Mouse (Mus musculus) embryonic stem cell, embryonic (primary cell): ENCODE data around the gene Prune1.

Experiments used
- CTCF ChIA-PET, 4 experiments: fragments of 300-600 bp in 2 of 4; fragments of 350-600 bp in 2 of 4; sonication (Branson Sonifier 250); formaldehyde crosslinking; loops; one replicate each; lab custom pipeline; 2022; ENCODE audit warnings: inconsistent platforms in 2 of 4; lab: Charles Lee
- POLR2A ChIA-PET, 4 experiments: fragments of 300-600 bp in 2 of 4; fragments of 350-600 bp in 2 of 4; sonication (Branson Sonifier 250); formaldehyde crosslinking; loops; one replicate each; lab custom pipeline; 2022; ENCODE audit warnings: antibody characterized with exemption in 4 of 4, inconsistent platforms in 1 of 4; lab: Charles Lee

Gene Prune1

DNA sequence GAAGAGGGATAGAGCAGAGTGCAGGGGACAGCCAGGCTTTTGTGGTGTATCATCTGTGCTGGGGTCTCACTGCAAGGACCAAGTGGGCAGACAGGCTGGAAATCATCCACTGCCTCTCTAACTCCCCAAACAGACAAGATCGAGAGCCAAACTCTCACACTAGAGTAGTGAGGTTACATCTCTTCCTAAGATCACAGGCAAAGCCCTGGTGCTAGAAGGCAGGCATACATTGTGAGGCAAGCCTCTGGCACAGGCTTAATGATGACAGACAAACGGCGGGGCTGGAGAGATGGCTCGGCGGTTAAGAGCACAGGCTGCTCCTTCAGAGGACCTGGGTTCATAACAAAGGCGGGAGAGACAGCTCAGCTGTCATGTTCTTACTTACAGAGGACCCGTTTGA lies 31.6 kb upstream of the Prune1 start:
- ChIA-PET POLR2A (interaction anchor here in 2 of 4 experiments (1.2 to 3.2 kb wide), 7 partner anchors 11 to 275 kb away, joined by 3 to 17 read pairs (median 6); partner anchors contain the start of genes Arnt (in 1 of the 2), Gabpb2 (in 1 of the 2), Golph3l (in 1 of the 2) and Mindy1 (in 1 of the 2)), CTCF (interaction anchor here in 3 of 4 experiments (0.5 to 1.9 kb wide), 3 partner anchors 11 to 40 kb away, joined by 3 to 4 read pairs (median 3); no protein-coding TSS in a partner anchor)

DNA sequence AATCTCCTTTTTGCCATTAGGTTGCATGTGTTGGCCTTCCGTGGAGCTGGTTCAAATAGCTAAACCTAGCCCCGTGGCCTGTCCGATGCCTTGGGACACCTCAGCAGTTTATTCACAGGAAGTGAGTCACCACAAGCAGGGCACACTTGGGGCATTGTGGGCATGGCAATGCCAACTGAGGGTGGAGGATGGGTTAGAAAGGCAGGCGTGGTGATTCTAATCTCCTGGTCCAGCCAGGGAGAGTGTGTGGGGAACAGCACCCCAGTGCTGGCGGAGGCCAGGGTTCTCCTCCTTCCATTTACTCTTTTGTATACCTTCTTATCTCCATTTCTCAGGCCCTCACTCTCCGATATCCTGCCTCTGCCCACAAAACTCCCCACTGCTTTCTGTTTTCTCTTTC lies 30.7 kb upstream of the Prune1 start:
- CTCF ChIA-PET, result interaction anchor here in 1 of 4 experiments (1.1 kb wide), 1 partner anchor 16 kb away, joined by 3 read pairs; no protein-coding TSS in a partner anchor
- POLR2A ChIA-PET, result interaction anchor here in 2 of 4 experiments (0.7 to 1.0 kb wide), 3 partner anchors 12 to 1132 kb away, joined by 3 to 4 read pairs (median 3); no protein-coding TSS in a partner anchor

DNA sequence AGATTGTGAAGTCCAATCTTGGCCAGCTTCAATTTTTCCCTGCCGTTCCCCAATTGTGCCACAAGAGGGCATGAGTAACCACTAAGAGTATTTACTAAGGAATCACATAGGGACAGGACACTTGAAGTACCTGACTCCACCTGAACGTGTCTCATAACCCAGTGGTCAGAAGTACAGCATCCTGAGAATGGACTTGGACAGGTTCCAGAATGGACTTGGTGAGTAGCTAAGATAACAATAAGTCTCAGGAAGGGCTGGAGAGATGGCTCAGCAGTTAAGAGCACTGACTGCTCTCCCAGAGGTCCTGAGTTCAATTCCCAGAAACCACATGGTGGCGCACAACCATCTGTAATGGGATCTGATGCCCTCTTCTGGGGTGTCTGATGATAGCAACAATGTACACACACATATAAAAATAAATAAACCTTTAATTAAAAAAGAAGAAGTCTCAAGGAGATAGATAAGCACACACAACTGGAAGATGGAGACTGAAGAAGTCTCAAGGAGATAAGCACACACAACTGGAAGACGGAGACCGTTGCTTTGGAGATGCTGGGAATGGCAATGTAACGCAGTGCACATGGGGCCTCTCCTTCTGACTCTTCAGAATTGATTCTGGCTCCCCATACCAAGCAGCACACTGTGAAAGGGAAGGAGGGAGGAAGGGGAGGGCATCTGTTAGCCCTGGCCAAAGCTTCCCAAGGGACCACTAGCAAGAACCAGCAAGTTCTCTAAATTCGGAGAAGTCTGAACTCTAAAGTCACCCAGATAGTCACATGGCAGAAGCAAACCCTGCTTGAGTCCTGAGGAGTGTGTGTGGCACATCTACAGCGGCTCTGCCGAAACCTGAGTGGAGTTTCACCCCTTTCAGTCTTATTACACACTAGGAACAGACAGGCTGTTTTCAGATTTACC lies 29.3 kb upstream of the Prune1 start:
- ChIA-PET POLR2A (interaction anchor here in 3 of 4 experiments (0.6 to 1.5 kb wide), 13 partner anchors 9 to 365 kb away, joined by 3 to 6 read pairs (median 4); partner anchors contain the start of gene Prune1 (in 1 of the 3)), CTCF (interaction anchor here (0.6 to 1.4 kb wide), 54 partner anchors 8 to 657 kb away, joined by 3 to 8 read pairs (median 3); partner anchors contain the start of genes 4930558C23Rik (in 1 of the 4), Cdc42se1 (in 1 of the 4), Gm128 (in 1 of the 4) and Prune1 (in 1 of the 4))

DNA sequence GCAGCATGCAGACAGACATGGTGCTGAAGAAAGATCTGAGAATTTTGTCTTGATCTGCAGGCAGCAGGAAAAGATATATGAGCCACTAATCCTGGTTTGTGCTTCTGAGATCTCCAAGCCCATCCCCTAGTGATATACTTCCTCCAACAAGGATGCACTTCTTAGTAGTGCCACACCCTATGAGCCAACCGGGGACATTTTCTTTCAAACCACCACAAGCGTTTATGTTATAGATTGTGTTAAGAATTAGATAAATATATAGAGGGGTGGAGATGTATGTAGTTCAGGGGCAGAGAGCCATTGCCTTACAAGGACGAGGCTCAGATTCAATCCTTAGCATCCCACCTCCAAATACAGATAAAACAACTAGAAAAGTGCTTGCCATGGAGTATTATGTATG lies 28.6 kb upstream of the Prune1 start:
- CTCF ChIA-PET, result interaction anchor here (0.6 to 1.4 kb wide), 54 partner anchors 8 to 657 kb away, joined by 3 to 8 read pairs (median 3); partner anchors contain the start of genes 4930558C23Rik (in 1 of the 4), Cdc42se1 (in 1 of the 4), Gm128 (in 1 of the 4) and Prune1 (in 1 of the 4)
- POLR2A ChIA-PET, result interaction anchor here in 3 of 4 experiments (0.6 to 1.5 kb wide), 11 partner anchors 10 to 365 kb away, joined by 3 to 6 read pairs (median 4); partner anchors contain the start of gene Prune1 (in 1 of the 3)

DNA sequence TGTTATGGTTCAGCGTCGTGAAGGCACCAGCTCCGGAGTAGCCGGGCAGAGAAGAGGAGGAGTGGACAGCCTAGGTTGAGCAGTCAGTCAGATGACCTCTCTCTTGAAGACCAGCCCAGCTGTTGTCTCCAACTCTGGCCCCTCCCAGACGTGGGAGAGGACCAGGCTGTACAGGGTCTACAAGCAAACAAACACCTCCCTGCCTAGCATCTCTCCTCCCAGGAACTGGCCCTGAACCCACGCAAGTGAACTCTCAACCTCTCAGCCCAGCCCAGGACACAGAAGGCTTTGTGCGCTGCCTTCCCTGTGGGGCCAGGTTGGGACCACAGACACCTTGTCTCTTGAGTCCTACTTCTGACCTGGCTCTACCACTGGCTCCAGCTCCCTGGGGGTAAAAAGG lies 25.2 kb upstream of the Prune1 start, which contains the start of gene Anxa9:
Gene Anxa9, minus strand, starts transcription at position 77 of the 400 bp plus-strand sequence.
- POLR2A ChIA-PET, result interaction anchor here (0.5 to 3.7 kb wide), 14 partner anchors 8 to 158 kb away, joined by 3 to 24 read pairs (median 4); partner anchors contain the start of genes Cdc42se1 (in 1 of the 4) and Cers2 (in 1 of the 4)
- CTCF ChIA-PET, result interaction anchor here in 3 of 4 experiments (0.6 to 1.1 kb wide), 5 partner anchors 10 to 357 kb away, joined by 3 to 7 read pairs (median 3); partner anchors contain the start of gene Gm128 (in 1 of the 3)

DNA sequence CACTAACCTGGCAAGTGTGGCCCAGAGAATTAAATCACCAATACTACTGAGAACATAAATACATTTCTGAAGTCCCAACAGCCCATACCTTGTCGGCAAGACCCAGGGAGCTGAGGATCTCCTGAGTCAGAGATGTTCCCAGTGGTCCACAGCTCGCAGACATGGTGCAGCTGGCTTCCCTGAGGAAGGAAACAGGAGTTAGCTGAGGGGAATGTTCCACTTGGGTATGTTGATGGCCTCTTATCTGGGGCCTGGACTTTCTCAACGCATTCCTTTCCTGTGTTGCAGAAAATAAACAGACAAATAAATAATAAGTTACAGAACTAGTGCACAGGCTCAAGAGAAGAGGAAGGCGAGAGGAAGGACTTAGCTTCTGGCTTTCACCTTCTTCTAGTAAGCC lies 24.4 kb upstream of the Prune1 start:
- ChIA-PET CTCF (interaction anchor here in 3 of 4 experiments (0.5 to 1.2 kb wide), 3 partner anchors 11 to 20 kb away, joined by 3 to 4 read pairs (median 3); no protein-coding TSS in a partner anchor), POLR2A (interaction anchor here in 2 of 4 experiments (1.2 to 3.7 kb wide), 6 partner anchors 8 to 157 kb away, joined by 3 to 24 read pairs (median 6); partner anchors contain the start of gene Cers2 (in 1 of the 2))

DNA sequence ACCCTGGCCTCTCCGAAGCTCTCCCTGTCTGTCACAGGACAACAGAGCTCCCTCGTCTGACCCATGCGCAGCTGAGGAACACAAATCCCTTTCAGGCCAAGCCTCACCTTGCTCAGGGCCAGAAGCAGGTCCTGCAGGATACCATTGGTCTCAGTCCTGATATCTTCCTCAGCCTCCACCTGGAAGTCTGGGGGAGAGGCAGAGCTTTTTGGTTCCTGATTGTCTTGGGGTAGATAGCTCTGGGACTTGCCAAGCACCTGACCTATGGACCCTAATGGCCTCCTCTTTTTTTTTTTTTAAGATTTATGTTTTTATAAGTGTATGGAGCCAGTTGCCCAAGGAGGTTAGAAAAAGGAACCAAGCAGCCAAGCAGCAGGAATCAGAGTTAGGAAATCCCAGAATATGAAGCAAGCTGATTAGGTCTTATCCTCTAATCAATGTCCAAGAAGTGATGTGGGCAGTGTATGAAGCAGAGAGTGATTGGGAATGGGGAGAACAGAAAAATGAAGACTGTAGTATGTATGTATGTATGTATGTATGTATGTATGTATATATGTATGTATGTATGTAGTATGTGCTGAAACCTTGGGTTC lies 19.4 kb upstream of the Prune1 start:
- POLR2A ChIA-PET, result interaction anchor here in 2 of 4 experiments (0.8 to 1.5 kb wide), 9 partner anchors 9 to 27 kb away, joined by 3 to 6 read pairs (median 4); no protein-coding TSS in a partner anchor
- CTCF ChIA-PET, result interaction anchor here in 2 of 4 experiments (0.5 to 1.9 kb wide), 4 partner anchors 9 to 1636 kb away, joined by 3 to 5 read pairs (median 4); no protein-coding TSS in a partner anchor

DNA sequence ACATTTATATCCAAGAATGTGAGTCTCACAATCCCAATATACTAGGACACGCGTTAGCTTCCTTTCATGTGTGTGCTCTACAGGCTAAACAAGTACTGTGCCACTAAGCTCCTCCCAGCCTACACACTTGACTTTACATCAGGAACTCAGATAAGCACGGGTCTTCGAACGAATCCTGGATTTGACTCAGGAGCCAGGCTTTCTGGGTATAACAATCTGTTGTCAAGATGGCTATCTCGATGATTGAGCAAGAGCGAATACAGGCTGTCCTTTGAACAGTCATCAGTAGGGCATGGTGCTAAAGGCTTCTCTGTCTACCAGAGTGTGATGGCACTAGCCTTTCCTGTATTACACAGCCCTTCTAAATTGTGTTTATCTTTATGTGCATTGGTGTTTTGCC lies 16.1 kb upstream of the Prune1 start:
- CTCF ChIA-PET, result no interaction called here
- POLR2A ChIA-PET, result interaction anchor here in 2 of 4 experiments (0.6 to 1.1 kb wide), 3 partner anchors 9 to 18 kb away, joined by 3 to 6 read pairs (median 3); partner anchors contain the start of gene Anxa9 (in 2 of the 2)

DNA sequence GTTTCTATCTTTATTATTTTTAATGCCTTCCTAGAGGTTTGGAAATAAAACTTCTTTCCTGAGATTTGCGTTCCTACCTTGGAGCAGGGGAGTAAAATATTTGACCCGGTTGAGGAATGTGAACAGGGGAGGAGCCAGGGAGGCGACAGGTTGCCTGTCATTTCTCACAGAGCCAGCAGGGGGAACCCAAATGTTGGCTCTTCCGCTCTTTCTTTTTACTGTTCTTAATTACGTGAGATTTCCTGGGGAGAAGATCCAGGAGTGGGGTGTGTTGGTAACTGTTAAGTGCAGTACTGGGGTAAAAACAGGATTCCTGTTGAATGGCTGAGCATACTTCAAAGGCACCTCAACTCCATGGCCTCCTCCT lies 14.2 kb upstream of the Prune1 start:
- POLR2A ChIA-PET, result interaction anchor here in 2 of 4 experiments (0.7 to 4.1 kb wide), 12 partner anchors 8 to 378 kb away, joined by 3 to 26 read pairs (median 5); partner anchors contain the start of genes Anxa9 (in 1 of the 2), Cers2 (in 1 of the 2), Gabpb2 (in 1 of the 2) and Mindy1 (in 1 of the 2)
- CTCF ChIA-PET, result interaction anchor here in 2 of 4 experiments (1.0 to 2.0 kb wide), 9 partner anchors 10 to 154 kb away, joined by 3 to 7 read pairs (median 4); partner anchors contain the start of genes Anxa9 (in 1 of the 2), Mindy1 (in 1 of the 2), Prune1 (in 1 of the 2) and Tnfaip8l2 (in 1 of the 2)

DNA sequence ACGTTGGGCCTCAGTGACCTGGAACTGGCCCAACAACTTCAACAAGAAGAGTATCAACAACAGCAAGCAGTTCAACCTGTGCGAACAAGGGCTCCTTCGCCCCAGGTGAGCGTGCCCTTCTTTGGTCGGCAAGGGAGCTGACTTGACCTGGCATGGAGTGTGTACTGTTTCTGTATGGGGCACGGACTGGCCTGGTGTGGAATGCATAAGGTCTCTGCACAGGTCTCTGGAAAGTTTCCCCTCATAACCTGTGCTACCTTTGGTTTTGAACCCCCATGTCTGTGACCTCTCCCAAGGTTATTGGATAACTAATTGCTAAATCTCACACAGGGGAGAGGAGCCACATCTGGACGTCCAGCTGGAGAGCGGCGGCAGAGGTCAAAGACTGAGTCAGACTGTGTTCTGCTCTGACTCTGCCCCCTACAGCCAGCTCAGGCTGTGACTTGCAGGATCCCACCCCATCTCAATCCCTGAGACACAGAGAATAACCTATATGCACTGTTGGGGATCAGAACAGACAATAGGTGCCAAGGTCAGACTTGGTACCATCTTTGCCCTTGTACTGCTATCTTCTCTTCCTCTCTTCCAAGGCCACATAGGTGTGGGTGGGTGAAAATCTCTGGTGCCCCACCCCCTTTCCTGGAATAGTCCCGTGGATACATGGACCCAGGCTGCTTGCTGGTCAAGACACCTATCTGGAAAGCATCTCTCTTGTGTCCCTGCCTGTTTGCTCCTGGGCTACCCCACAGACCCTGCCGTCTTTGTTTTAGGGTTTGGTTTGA lies 13.6 kb upstream of the Prune1 start:
- CTCF ChIA-PET, result interaction anchor here in 3 of 4 experiments (0.5 to 2.0 kb wide), 12 partner anchors 9 to 153 kb away, joined by 3 to 6 read pairs (median 3); partner anchors contain the start of genes Anxa9 (in 1 of the 3), Mindy1 (in 1 of the 3), Prune1 (in 1 of the 3) and Tnfaip8l2 (in 1 of the 3)
- POLR2A ChIA-PET, result interaction anchor here in 3 of 4 experiments (0.5 to 4.1 kb wide), 20 partner anchors 9 to 379 kb away, joined by 3 to 26 read pairs (median 4); partner anchors contain the start of genes Cers2 (in 3 of the 3), Anxa9 (in 1 of the 3), Cdc42se1 (in 1 of the 3) and Mindy1 (in 1 of the 3)

DNA sequence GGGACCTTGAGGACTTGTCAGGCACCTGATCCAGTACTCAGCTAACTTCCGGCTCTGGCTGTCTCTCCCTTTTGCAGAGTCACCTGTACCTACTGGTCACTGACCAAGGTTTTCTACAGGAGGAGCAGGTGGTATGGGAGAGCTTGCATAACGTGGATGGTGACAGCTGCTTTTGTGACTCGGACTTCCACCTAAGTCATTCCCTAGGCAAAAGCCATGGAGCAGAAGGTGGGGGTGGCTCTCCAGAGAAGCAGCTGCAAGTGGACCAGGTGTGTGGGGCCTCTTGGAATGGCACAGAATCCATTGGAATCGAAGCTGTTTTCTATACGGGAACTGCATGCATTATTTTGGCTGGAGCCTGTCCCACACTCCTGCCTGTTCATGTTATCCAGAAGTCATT lies 12.8 kb upstream of the Prune1 start:
- CTCF ChIA-PET, result interaction anchor here in 3 of 4 experiments (0.5 to 2.0 kb wide), 9 partner anchors 9 to 880 kb away, joined by 3 to 6 read pairs (median 3); partner anchors contain the start of genes Anxa9 (in 1 of the 3), Mindy1 (in 1 of the 3), Prune1 (in 1 of the 3) and Tnfaip8l2 (in 1 of the 3)
- POLR2A ChIA-PET, result interaction anchor here in 3 of 4 experiments (0.5 to 4.1 kb wide), 24 partner anchors 8 to 380 kb away, joined by 3 to 26 read pairs (median 4); partner anchors contain the start of genes Cers2 (in 3 of the 3), Anxa9 (in 1 of the 3), Cdc42se1 (in 1 of the 3) and Prune1 (in 1 of the 3)

DNA sequence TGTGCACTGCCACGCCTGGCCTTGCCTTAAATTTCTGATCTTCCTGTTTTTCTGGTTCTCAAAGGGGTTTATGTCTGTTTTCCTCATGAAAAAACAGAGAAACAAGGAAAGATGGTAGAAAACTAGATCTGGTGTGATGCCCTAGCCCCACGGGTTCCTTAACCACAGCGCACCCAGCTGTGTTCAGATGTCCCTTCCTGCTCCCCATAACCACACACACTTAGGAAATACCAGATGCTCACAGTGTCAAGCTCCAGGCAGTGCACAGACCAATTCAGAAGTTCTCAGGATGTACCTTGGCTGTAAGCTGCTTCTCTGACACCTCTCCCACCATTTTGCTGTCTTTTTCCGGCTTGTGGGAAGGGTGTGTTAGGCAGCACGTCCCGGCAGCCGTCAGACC lies 12.4 kb upstream of the Prune1 start:
- ChIA-PET POLR2A (interaction anchor here in 3 of 4 experiments (0.5 to 4.1 kb wide), 19 partner anchors 8 to 184 kb away, joined by 3 to 26 read pairs (median 5); partner anchors contain the start of genes Cers2 (in 2 of the 3), Anxa9 (in 1 of the 3), Cdc42se1 (in 1 of the 3) and Prune1 (in 1 of the 3)), CTCF (interaction anchor here in 3 of 4 experiments (0.5 to 2.0 kb wide), 9 partner anchors 9 to 881 kb away, joined by 3 to 5 read pairs (median 3); partner anchors contain the start of genes Anxa9 (in 1 of the 3), Mindy1 (in 1 of the 3), Prune1 (in 1 of the 3) and Tnfaip8l2 (in 1 of the 3))

DNA sequence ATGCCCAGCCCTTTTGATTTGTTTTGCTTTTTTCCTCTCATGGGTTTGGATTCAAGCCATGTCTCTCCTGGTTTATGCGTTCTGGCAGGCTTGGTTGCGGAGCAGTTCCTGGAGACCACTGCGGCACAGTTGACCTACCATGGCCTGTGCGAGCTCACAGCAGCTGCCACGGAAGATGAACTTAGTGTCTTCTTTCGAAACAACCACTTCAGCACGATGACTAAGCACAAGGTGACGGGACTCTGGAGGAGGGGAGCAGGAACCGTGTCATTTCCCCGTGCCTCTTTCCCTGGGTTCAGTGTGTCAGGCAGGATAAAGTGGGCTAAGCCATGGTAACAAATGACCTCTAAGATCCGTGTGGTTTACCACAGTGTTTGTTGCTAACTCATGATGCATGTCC lies 11.7 kb upstream of the Prune1 start:
- POLR2A ChIA-PET, result interaction anchor here in 3 of 4 experiments (1.0 to 4.1 kb wide), 9 partner anchors 8 to 140 kb away, joined by 3 to 26 read pairs (median 7); partner anchors contain the start of genes Anxa9 (in 1 of the 3), Arnt (in 1 of the 3), Cers2 (in 1 of the 3) and Prune1 (in 1 of the 3)
- CTCF ChIA-PET, result interaction anchor here in 2 of 4 experiments (0.6 to 1.2 kb wide), 6 partner anchors 10 to 76 kb away, joined by 3 to 4 read pairs (median 3); no protein-coding TSS in a partner anchor

DNA sequence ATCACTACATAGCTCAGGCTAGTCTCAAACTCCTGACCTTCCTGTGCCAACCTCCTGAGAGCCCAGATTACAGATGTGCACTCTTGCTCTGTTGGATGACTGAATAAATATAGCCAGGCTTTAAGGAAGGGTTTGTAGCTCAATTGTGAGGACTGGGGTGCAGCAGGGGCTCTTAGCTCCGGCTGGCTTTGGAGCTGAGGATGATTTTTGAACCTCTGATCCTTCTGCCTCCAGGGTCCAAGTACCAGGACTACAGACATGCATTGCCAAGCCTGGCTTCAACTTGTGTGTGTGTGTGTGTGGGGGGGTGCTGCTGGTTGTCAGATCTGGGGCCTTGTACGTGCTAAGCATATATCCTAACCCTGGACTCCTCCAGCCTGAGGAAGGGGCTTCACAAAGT lies 11.0 kb upstream of the Prune1 start:
- POLR2A ChIA-PET, result interaction anchor here in 3 of 4 experiments (0.6 to 4.1 kb wide), 14 partner anchors 8 to 742 kb away, joined by 3 to 26 read pairs (median 3); partner anchors contain the start of genes Anxa9 (in 2 of the 3), Arnt (in 1 of the 3), Mindy1 (in 1 of the 3) and Prune1 (in 1 of the 3)
- CTCF ChIA-PET, result interaction anchor here (0.6 to 1.2 kb wide), 6 partner anchors 10 to 76 kb away, joined by 3 to 7 read pairs (median 3); no protein-coding TSS in a partner anchor
